Mouse (Mus musculus) small intestine, adult 2 months (tissue): ENCODE results near the gene Polr2j.

ENCODE experiments used
- CTCF ChIP-seq: fragments of 200-500 bp; IDR thresholded peaks from 2 replicates; pipeline ENCODE4 v1.5.1; 2012; ENCODE audit warnings: low read depth, mild to moderate bottlenecking, control low read depth, inconsistent platforms, low read length, moderate library complexity, mixed read lengths; ENCODE audit not compliant: insufficient replicate concordance, insufficient read length; ENCODE audit errors: extremely low read depth
- POLR2A ChIP-seq: fragments of 200-500 bp; IDR thresholded peaks from 2 replicates; pipeline ENCODE4 v1.6.1; 2012; ENCODE audit warnings: low read depth, mild to moderate bottlenecking, control low read depth, inconsistent platforms, low read length, moderate library complexity

GRCm38 (mm10) chr5:136139393-136139792 lies 23.0 kb downstream of the Polr2j start:
- TF ChIP-seq CTCF = no peak
- TF ChIP-seq POLR2A = no peak
